In genomic region chr8:92735646-92736045, GRCm38 (mm10) we compare ENCODE assay signal across 13 mouse cellular contexts.
"Had no signal": no experiment of that assay in that cellular context is flagged by ENCODE, and none has a peak within 500 bp of the region (broad histone marks: within the 10 kb centered on the region; RNA-seq: fewer than 3 reads in every experiment).

No protein-coding gene starts in this region.

- DNase-seq: gastrocnemius, adult 2 months; gastrocnemius, postnatal 10 days; gastrocnemius, postnatal 25 days; heart, adult 18-20 months; heart, postnatal 10 days; heart, postnatal 4 days; kidney, adult 18-20 months; kidney, adult 8-10 months; kidney, postnatal 10 days; kidney, postnatal 25 days; kidney, postnatal 4 days; liver; liver, embryonic 13.5 days had no signal
